Mouse (Mus musculus) kidney, adult 8-10 months (tissue): ENCODE data around the gene Ube2z.

Source experiments
- DNase-seq, 2 experiments: peaks; one replicate each; pipeline ENCODE4 v3.0.0; 2022

Gene Ube2z

GRCm38 (mm10) chr11:96058309-96058708 is 6.9 kb downstream of the Ube2z start:
- DNase-seq: no peak

GRCm38 (mm10) chr11:96050854-96051253 is 14.3 kb downstream of the Ube2z start:
- DNase-seq: no peak

- DNase-seq: no peak
Observed at GRCm38 (mm10) chr11:96049939-96050338, 15.2 kb downstream of the Ube2z start.

- DNase-seq: no peak
Observed at GRCm38 (mm10) chr11:96047469-96048373, 17.5 kb downstream of the Ube2z start.

GRCm38 (mm10) chr11:96046793-96047192 is 18.4 kb downstream of the Ube2z start:
- DNase-seq: no peak

- DNase-seq: no peak
Observed at GRCm38 (mm10) chr11:96046028-96046427, 19.2 kb downstream of the Ube2z start.

- DNase-seq: no peak
Observed at GRCm38 (mm10) chr11:96044803-96045567, 20.2 kb downstream of the Ube2z start.

GRCm38 (mm10) chr11:96038560-96038959 is 26.6 kb downstream of the Ube2z start:
- DNase-seq: no peak

GRCm38 (mm10) chr11:96037499-96037898 is 27.7 kb downstream of the Ube2z start:
- DNase-seq: no peak

GRCm38 (mm10) chr11:96035133-96035532 is 30.1 kb downstream of the Ube2z start:
- DNase-seq: peak in 1 of 2 experiments; percentile 16

GRCm38 (mm10) chr11:96034596-96035052 is 30.6 kb downstream of the Ube2z start, which contains the start of gene Snf8:
Gene Snf8 (plus strand): TSS chr11:96034885.
- peak; percentile 91 to 95 for DNase-seq

- no peak for DNase-seq
Observed at GRCm38 (mm10) chr11:96034116-96034515, 31.1 kb downstream of the Ube2z start.

- DNase-seq: no peak
Observed at GRCm38 (mm10) chr11:96033264-96033663, 31.9 kb downstream of the Ube2z start.

GRCm38 (mm10) chr11:96031701-96032100 is 33.5 kb downstream of the Ube2z start:
- DNase-seq: no peak

GRCm38 (mm10) chr11:96030571-96030970 is 34.6 kb downstream of the Ube2z start:
- peak; percentile 71 to 75 for DNase-seq

GRCm38 (mm10) chr11:96028130-96028529 is 37.1 kb downstream of the Ube2z start:
- no peak for DNase-seq

- DNase-seq: no peak
Observed at GRCm38 (mm10) chr11:96020622-96021021, 44.6 kb downstream of the Ube2z start.

- no peak for DNase-seq
Observed at GRCm38 (mm10) chr11:96017941-96018351, 47.2 kb downstream of the Ube2z start.

- DNase-seq: no peak
Observed at GRCm38 (mm10) chr11:96015421-96015820, 49.8 kb downstream of the Ube2z start.

GRCm38 (mm10) chr11:96011982-96012381 is 53.2 kb downstream of the Ube2z start:
- DNase-seq: no peak

GRCm38 (mm10) chr11:96008827-96009226 is 56.4 kb downstream of the Ube2z start:
- no peak for DNase-seq

- DNase-seq: no peak
Observed at GRCm38 (mm10) chr11:96007516-96008235, 57.5 kb downstream of the Ube2z start.
